In genomic region chr10:126492211-126492610, GRCm38 (mm10) we compare ENCODE assay signal across 23 mouse cellular contexts.
"Had no signal": no experiment of that assay in that cellular context is flagged by ENCODE, and none has a peak within 500 bp of the region (broad histone marks: within the 10 kb centered on the region; RNA-seq: fewer than 3 reads in every experiment).

No protein-coding gene starts in this region.

- H3K9ac ChIP-seq: limb, embryonic 13.5 days; liver, embryonic 13.5 days; lung, embryonic 14.5 days; midbrain, embryonic 12.5 days; midbrain, embryonic 15.5 days; neural tube, embryonic 13.5 days had no signal

- H3K4me2 ChIP-seq: limb, embryonic 13.5 days; liver, embryonic 13.5 days; lung, embryonic 14.5 days; midbrain, embryonic 12.5 days; midbrain, embryonic 15.5 days; neural tube, embryonic 13.5 days had no signal

- ATAC-seq: lung, postnatal 0 days; midbrain, embryonic 15.5 days had no signal

- DNase-seq: kidney, adult 18-20 months; kidney, adult 9 months; kidney, postnatal 25 days; layer of hippocampus, adult 9-11 months; liver; liver, embryonic 13.5 days; lung, embryonic 14.5 days; right cerebral cortex, postnatal 14 days; right cerebral cortex, postnatal 4 days; spleen, adult 18-20 months; thymus, adult 2 months; thymus, postnatal 14 days; thymus, postnatal 4 days had no signal

- H3K27ac ChIP-seq: kidney, postnatal 0 days; layer of hippocampus, adult 2 months; limb, embryonic 10.5 days; limb, embryonic 13.5 days; liver, embryonic 13.5 days; macrophage; midbrain, embryonic 12.5 days; midbrain, embryonic 15.5 days; neural tube, embryonic 13.5 days had no signal

- H3K27me3 ChIP-seq: limb, embryonic 13.5 days; liver, embryonic 13.5 days; midbrain, embryonic 12.5 days; midbrain, embryonic 15.5 days; neural tube, embryonic 13.5 days had no signal

- H3K36me3 ChIP-seq: limb, embryonic 10.5 days; limb, embryonic 13.5 days; liver, embryonic 13.5 days; midbrain, embryonic 12.5 days; midbrain, embryonic 15.5 days; neural tube, embryonic 13.5 days had no signal

- H3K9me3 ChIP-seq: limb, embryonic 10.5 days; limb, embryonic 13.5 days; liver, embryonic 13.5 days; midbrain, embryonic 12.5 days; midbrain, embryonic 15.5 days; neural tube, embryonic 13.5 days had no signal

- H3K4me3 ChIP-seq: layer of hippocampus, adult 2 months; limb, embryonic 10.5 days; limb, embryonic 13.5 days; liver, embryonic 13.5 days; midbrain, embryonic 12.5 days; midbrain, embryonic 15.5 days; myocyte; neural tube, embryonic 13.5 days had no signal

- H3K4me1 ChIP-seq: limb, embryonic 10.5 days; limb, embryonic 13.5 days; liver, embryonic 13.5 days; midbrain, embryonic 12.5 days; midbrain, embryonic 15.5 days; neural tube, embryonic 13.5 days had no signal
